Mouse (Mus musculus) bone marrow macrophage, adult 2 months (primary cell): ENCODE data around the gene Selenoh. TPM values are rescaled to one million over a fixed set of nuclear protein-coding genes. Genes with fewer than 3 reads are reported as not detected.
A peak's percentile ranks its signal among the peaks of the same experiment; 100 is the strongest.

Experiments
- H3K27ac ChIP-seq: 2 replicates; pipeline ENCODE4 v1.5.1; 2012; ENCODE audit warnings: low read depth, low read length; ENCODE audit not compliant: insufficient read depth
- H3K4me1 ChIP-seq: 2 replicates; pipeline ENCODE4 v1.6.1; 2012; ENCODE audit warnings: low read length; ENCODE audit not compliant: control insufficient read depth, insufficient read depth
- H3K4me3 ChIP-seq: 2 replicates; pipeline ENCODE4 v1.5.1; 2012; ENCODE audit warnings: mild to moderate bottlenecking, low read length, moderate library complexity; ENCODE audit not compliant: insufficient read depth
- CTCF ChIP-seq: IDR thresholded peaks from 2 replicates; pipeline ENCODE4 v1.5.1; 2012; ENCODE audit warnings: low read depth, mild to moderate bottlenecking, low read length, moderate library complexity
- POLR2A ChIP-seq: IDR thresholded peaks from 2 replicates; pipeline ENCODE4 v1.6.1; 2012; ENCODE audit warnings: mild to moderate bottlenecking, low read depth, low read length, borderline replicate concordance
- polyA plus RNA-seq: library from polyadenylated mRNA; stranded (reverse); fragments of >200 nt; gene quantifications from 2 replicates; pipeline ENCODE4 v1.2.4, GENCODE M21; 2012; ENCODE audit not compliant: missing spikeins, insufficient read depth, insufficient read length

Selenoh gene
- polyA plus RNA-seq, 1 experiment = 24.5 TPM

DNA sequence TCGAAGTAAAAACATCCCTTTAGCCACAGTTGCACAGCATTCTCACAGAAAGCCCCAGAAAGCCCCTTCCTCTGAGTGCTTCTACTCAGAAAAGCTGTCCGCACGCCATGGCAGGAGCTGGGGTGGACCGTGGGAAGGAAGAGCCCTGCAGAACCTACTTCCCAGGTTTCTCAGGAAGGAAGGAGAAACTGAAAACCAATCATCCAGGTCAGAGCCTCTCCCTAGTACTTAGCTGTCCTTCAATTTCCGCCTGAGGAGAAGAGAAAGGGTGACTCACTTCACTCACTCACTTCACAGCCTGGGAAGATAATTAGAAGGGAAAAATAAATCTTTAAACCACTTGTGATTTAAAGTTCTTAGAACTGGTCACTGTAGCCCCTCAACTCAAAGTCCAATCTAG, 33.8 kb upstream of the Selenoh start:
- Histone ChIP-seq H3K27ac (no peak overlapping the region), H3K4me3 (no peak overlapping the region), H3K4me1 (peaks cover 16% of the 10 kb centered on the region)
- TF ChIP-seq CTCF (no peak), POLR2A (no peak)

DNA sequence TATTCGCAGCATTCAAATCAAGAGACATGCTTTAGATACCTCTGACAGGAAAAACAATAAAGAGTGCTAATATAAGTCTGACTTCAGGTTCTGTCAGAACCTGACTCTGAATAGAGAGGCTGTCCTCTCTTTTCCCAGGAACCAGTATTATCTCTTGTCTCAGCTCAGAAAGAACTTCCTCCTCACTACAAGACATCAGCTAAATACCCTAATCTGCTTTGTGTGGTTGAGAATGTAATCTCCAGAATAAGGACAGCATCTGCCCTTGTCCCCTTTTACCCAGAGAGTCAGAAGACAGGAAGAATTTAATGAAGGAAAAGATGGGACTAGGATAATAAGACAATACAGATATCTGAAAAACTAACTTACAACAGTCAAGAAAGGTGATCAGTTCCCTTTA, 32.9 kb upstream of the Selenoh start:
- no peak overlapping the region for H3K4me3 ChIP-seq
- TF ChIP-seq CTCF (no peak), POLR2A (no peak)
- H3K27ac ChIP-seq = no peak overlapping the region
- H3K4me1 ChIP-seq = peaks cover 16% of the 10 kb centered on the region

DNA sequence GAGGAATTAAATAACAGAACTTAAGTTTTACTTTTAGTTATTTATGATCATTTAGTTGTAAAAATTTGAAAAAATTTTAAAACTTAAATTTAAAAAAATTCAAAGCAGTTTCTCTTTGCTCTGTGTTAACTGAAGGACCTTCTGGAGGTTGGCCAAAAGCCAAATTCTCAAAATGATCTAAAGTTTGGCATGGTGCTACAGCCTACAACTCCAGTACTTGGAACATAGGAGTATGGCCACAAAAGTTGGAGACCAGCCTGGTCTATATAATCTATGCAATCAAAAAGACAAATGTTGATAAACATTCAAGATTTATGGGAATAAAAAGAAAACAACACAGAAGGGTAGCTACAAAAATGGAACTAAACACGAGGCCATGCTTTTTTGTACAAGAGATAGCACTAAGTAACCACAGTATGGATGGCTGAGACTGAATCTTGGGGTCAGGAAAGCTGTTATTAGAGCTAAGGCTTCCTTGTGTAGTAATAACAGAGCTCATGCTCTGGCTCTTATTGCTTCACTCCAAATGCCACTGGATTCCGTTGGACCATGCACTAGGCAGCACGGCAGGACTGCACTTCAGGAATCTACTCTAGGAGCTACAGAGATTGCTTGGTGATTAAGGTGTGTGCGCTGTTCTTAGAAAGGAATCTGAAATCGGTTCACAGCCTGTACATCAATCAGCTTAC, 24.6 kb upstream of the Selenoh start:
- Histone ChIP-seq H3K4me1 (no peaks in the 10 kb centered on the region), H3K4me3 (no peak overlapping the region), H3K27ac (no peak overlapping the region)
- no peak for TF ChIP-seq POLR2A
- no peak for TF ChIP-seq CTCF

DNA sequence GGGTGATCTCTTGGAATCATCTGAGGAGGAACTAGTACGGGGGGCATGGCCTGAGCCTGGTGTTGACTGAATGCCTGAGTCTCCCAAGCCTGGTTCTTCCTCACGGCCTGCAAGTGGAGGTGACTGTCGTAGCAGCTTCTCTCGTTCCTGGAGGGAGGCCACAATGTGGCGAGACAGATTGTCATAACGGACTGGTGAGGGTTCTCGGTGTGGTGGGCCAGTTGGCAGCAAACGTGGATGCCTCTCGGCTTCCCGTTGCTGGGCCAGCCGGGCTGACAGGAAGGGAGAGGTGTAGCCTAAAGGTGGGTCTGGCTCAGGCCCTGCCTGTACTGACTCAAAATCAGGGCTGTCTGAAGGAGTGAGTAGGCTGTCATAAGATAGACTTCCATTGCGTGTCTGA, 19.5 kb upstream of the Selenoh start:
- no peak overlapping the region for H3K27ac ChIP-seq
- no peak overlapping the region for H3K4me3 ChIP-seq
- TF ChIP-seq CTCF (no peak), POLR2A (no peak)
- H3K4me1 ChIP-seq = no peaks in the 10 kb centered on the region

DNA sequence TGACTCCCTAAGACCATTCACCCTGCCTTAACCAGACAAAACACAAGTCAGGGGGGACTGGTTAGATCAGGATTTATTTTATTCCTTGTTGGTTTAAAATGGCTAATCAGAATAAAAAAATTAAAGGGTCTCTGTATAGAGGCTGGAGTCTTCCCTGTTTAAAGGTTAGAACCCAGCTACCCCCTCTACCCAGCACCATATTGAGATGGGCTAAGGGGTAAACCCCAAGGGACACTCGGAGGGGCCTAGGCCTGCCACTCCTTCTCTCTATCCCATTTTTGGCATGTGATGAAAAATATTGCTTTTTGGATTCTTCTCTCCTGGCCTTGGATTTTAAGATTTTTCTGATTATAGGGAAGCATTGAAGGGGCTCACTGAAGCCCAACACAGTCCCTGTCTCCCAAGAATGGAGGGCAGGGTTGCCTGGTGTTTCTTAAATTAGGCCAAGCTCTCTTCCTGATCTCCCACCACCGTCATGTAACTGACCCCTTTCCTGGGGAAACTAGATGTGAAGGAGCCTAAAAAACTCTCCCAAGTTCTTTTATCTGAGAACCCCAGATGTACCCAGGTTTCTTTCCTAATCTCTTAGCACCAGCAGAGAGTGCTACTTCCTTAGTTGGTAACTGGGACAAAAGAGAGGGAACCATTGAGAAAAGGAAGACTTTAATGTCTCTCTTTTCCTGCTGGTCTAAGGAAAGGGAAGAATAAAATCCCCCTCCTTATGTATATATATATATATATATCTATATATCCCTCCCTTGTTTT, 17.7 kb upstream of the Selenoh start:
- Histone ChIP-seq H3K27ac (no peak overlapping the region), H3K4me3 (no peak overlapping the region), H3K4me1 (no peaks in the 10 kb centered on the region)
- TF ChIP-seq CTCF = no peak
- no peak for TF ChIP-seq POLR2A

DNA sequence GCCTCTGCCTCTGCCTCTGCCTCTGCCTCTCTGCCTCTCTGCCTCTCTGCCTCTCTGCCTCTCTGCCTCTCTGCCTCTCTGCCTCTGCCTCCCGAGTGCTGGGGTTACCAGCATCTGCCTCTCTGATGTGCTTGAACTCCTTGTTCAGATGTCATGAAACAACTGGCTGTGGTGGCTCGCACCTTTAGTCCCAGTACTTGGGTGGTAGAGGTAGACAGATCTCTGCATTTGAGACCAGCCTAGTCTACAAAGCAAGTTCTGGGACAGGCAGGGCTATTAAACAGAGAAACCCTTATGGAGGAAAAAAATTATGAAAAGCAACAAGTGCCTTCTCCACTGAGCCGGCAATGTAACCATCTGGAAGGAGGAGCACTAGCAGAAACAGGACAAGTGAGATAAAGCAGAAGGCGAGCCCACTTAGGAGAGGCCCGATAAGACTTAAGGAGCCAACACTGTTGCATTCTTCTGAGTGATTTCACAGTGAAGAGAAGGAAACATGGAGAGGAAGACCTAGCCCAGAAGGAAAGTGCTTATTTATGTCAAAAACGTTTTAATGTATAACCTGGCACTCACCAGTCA, 12.1 kb upstream of the Selenoh start:
- Histone ChIP-seq H3K4me3 (no peak overlapping the region), H3K27ac (no peak overlapping the region)
- TF ChIP-seq POLR2A = no peak
- no peak for TF ChIP-seq CTCF

DNA sequence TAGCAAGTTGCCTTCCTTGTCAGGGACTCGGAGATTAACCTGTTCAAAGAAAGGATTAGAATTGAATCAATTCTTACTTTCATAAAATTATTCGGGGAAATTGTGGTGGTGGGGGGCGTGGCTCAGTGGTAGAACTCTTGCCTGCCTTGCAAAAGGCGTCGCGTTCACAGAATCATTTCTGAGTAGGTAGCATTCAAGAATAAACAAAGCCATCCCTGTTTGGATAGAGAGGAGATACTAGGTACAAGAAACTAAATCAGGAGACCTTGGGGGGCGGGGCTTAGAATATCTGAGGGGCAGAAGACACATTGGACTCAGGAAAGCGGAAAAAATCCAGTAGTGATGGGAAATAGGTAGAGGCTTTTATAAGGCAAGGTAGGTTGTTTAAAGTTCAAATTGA, 8.4 kb upstream of the Selenoh start, which contains the start of gene Tmx2:
TSS of gene Tmx2 (minus strand) at position 125 of the 400 bp plus-strand sequence.
- peak within 1 kb of the TSS; percentile 18; the same call in 1 of the 2 replicates for H3K27ac ChIP-seq
- H3K4me3 ChIP-seq = peak within 1 kb of the TSS; percentile 98
- peaks cover 6% of the 10 kb centered on the region for H3K4me1 ChIP-seq
- TF ChIP-seq POLR2A (no peak), CTCF (no peak)

More for the DNA sequence above, 12.1 kb upstream of the Selenoh start:
- no peaks in the 10 kb centered on the region for H3K4me1 ChIP-seq

DNA sequence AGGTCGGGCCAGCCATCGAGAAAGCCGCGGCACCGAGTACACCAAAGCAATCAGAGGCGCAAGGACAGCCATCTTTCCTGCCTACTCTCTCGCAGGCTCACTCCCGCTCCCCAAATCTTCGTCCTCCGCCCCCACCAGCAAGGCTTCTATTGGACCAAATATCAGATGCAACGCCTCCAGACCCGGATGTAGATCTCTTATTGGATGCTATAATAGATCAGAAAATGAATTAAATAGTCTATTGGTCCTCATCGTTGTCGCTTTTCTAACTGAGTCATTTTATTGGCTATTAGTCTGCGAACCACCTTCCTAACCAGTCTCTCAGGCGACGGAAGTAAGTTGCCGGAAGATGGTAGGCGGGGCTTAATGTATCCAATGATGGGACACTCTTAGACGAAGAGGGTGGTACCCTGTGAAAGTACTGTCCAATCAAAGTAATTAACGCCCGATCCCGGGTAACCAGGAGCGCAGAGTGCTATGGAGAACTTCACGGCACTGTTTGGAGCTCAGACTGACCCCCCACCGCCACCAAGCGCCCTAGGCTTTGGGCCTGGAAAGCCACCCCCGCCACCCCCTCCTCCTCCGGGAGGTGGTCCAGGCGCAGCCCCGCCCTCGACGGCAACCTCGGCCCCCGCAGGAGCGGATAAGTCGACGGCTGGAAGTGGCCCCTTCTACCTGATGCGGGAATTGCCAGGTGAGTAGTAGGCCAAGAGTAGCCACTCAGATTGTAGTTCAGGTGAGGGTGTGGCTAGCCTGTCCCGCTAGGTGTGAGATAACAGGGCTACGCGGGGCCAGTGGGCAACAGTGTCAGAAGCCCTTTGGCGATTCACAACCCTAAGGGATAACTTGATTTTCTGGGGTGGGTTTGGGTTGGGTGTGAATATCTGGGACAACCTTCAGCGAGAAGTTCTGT, 7.7 kb upstream of the Selenoh start, which contains the start of the genes Gm28635 and Med19:
TSS of gene Gm28635 (minus strand) at position 74 of the 913 bp plus-strand sequence.
TSS of gene Med19 (plus strand) at position 435 of the 913 bp plus-strand sequence.
- Histone ChIP-seq H3K4me3 (peak within 1 kb of the TSS; percentile 98), H3K27ac (peak within 1 kb of the TSS; percentile 36), H3K4me1 (peaks cover 6% of the 10 kb centered on the region)
- no peak for TF ChIP-seq POLR2A
- no peak for TF ChIP-seq CTCF
